Mouse (Mus musculus) embryonic fibroblast, embryonic 13.5 days (primary cell): Measurements from ENCODE around the gene Nop16.

Experiments
- CTCF ChIP-seq: IDR thresholded peaks from 2 replicates; pipeline ENCODE4 v1.5.1; 2011; ENCODE audit warnings: mild to moderate bottlenecking, control low read depth, low read length, moderate library complexity, borderline replicate concordance; ENCODE audit not compliant: insufficient read depth
- POLR2A ChIP-seq: IDR thresholded peaks from 2 replicates; pipeline ENCODE4 v1.6.1; 2011; ENCODE audit warnings: low read depth, mild to moderate bottlenecking, control low read depth, low read length, moderate library complexity

DNA sequence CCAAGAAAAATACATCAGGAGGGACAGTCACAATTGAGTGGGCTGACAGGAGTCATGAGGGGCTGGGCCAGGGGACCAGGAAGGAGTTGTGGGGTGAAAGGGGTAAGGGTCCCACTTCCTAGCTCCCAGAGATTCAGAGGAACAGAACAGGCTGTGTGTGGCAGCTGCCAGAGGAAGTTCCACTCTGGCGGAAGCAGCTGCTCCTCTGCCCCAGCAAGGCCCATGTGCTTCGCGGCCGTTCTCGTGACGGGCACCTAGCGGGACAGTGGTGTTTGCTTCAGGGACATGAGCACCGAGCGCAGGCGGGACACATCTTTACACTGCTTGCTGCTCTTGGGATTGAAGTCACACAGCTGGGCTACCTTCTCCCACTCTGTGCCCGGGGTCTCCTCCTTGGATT is 3.7 kb upstream of the Nop16 start:
- TF ChIP-seq POLR2A: no peak
- TF ChIP-seq CTCF: no peak
